Mouse (Mus musculus) lung, postnatal 0 days (tissue): ENCODE data around the gene March10. TPM values are rescaled to one million over a fixed set of nuclear protein-coding genes. Genes with fewer than 3 reads are reported as not detected.
A peak's percentile ranks its signal among the peaks of the same experiment; 100 is the strongest.

Source experiments
- ATAC-seq: fragments of 200-750 bp; cut with Nextera tagmentation; 2 replicates; pipeline ENCODE4 v1.8.0; 2017; ENCODE audit warnings: moderate library complexity
- DNase-seq: peaks from one replicate; pipeline ENCODE4 v3.0.0-alpha.2; 2016; ENCODE audit warnings: low spot score
- H3K27ac ChIP-seq: fragments of 300-500 bp; sonication (generic); 2 replicates; pipeline ENCODE4 v1.5.1; 2014; ENCODE audit warnings: antibody characterized with exemption, mild to moderate bottlenecking, low read length, mixed read lengths
- H3K27me3 ChIP-seq: fragments of 300-500 bp; sonication (generic); replicated peaks from 2 replicates; pipeline ENCODE4 v1.6.1; 2014; ENCODE audit warnings: low read length, mixed read lengths; ENCODE audit not compliant: insufficient read depth
- H3K36me3 ChIP-seq: fragments of 300-500 bp; sonication (generic); 2 replicates; pipeline ENCODE4 v1.6.1; 2014; ENCODE audit warnings: low read length, mixed read lengths; ENCODE audit not compliant: insufficient read depth
- H3K4me1 ChIP-seq: fragments of 300-500 bp; sonication (generic); 2 replicates; pipeline ENCODE4 v1.6.1; 2014; ENCODE audit warnings: antibody characterized with exemption, low read depth, low read length, mixed read lengths; ENCODE audit not compliant: insufficient read depth
- H3K4me2 ChIP-seq: fragments of 300-500 bp; sonication (generic); replicated peaks from 2 replicates; pipeline ENCODE4 v1.6.1; 2014; ENCODE audit warnings: low read depth, mild to moderate bottlenecking, low read length, moderate library complexity, mixed read lengths
- H3K4me3 ChIP-seq: fragments of 300-500 bp; sonication (generic); 2 replicates; pipeline ENCODE4 v1.5.1; 2014; ENCODE audit warnings: low read depth, low read length
- H3K9ac ChIP-seq: fragments of 300-500 bp; sonication (generic); replicated peaks from 2 replicates; pipeline ENCODE4 v1.6.1; 2014; ENCODE audit warnings: low read depth, mild to moderate bottlenecking
- H3K9me3 ChIP-seq: fragments of 300-500 bp; sonication (generic); 2 replicates; pipeline ENCODE4 v1.6.1; 2016; ENCODE audit warnings: low read length, mixed read lengths
- CTCF ChIP-seq: IDR thresholded peaks from 2 replicates; pipeline ENCODE4 v1.5.1; 2016; ENCODE audit warnings: antibody characterized with exemption, mild to moderate bottlenecking
- EP300 ChIP-seq: IDR thresholded peaks from 2 replicates; pipeline ENCODE4 v1.6.1; 2016; ENCODE audit warnings: antibody characterized with exemption, mild to moderate bottlenecking, control low read depth
- WGBS: fragments of 180-500 bp; shearing (Covaris S2); extraction: QIAGEN DNeasy Blood & Tissue Kit; methylation state at CpG from one replicate; pipeline ENCODE4 v1.1.7; 2014; 5-methylcytosine and 5-hydroxymethylcytosine counted together
- polyA plus RNA-seq: library from polyadenylated mRNA; unstranded; fragments of >200 nt; fragmentation: Nextera tagmentation; extraction: Ambion mirVana; gene quantifications from 2 replicates; pipeline ENCODE4 v1.2.1, GENCODE M21; 2015

The March10 gene
- polyA plus RNA-seq, 1 experiment from 2014 or later = 0.27 TPM

DNA sequence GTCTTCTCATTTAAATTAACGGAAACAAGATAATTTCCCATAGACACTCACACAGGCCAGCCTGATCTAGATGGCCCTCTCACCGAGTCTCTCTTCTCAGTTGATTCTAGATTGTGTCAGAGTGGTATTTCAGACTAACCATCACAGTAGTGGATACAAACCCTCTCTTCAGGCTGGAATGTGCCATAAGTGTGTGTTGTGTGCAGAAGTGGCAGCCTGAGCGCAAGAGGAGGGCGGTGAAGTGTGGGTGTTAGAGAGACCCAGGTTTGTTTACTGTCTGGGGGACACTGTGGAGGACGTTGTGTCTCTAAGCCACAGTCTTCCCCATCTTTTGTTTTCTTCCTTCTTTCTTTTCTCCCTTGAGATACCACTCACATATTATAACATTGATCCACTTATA is 133.0 kb downstream of the March10 start:
- Histone ChIP-seq H3K27me3 (no peaks in the 10 kb centered on the region), H3K4me2 (no peak overlapping the region), H3K4me1 (no peaks in the 10 kb centered on the region), H3K27ac (peak overlapping the region; percentile 29; the same call in 1 of the 2 replicates), H3K9ac (no peak overlapping the region), H3K36me3 (no peaks in the 10 kb centered on the region), H3K9me3 (no peaks in the 10 kb centered on the region), H3K4me3 (no peak overlapping the region)
- 48% methylated on average over 5 of the region's 5 CpGs for WGBS
- DNase-seq (peak; percentile 63), ATAC-seq (peak; percentile 94)
- peak; percentile 91 for TF ChIP-seq EP300
- no peak for TF ChIP-seq CTCF

- TF ChIP-seq EP300 = no peak
- no peak for TF ChIP-seq CTCF
- no peak overlapping the region for H3K4me3 ChIP-seq
- DNase-seq = no peak
- no peak overlapping the region for H3K9ac ChIP-seq
- ATAC-seq = no peak
- H3K4me2 ChIP-seq = no peak overlapping the region
- peaks cover 1% of the 10 kb centered on the region; the same call in 1 of the 2 replicates for H3K4me1 ChIP-seq
- H3K9me3 ChIP-seq = no peaks in the 10 kb centered on the region
- no peaks in the 10 kb centered on the region for H3K27me3 ChIP-seq
- H3K27ac ChIP-seq = no peak overlapping the region
- H3K36me3 ChIP-seq = no peaks in the 10 kb centered on the region
- 48% methylated on average over 2 of the region's 2 CpGs for WGBS
Observed at GRCm38 (mm10) chr11:105321090-105321489, 135.4 kb downstream of the March10 start.

- Histone ChIP-seq H3K4me2 (no peak overlapping the region), H3K27ac (no peak overlapping the region), H3K9me3 (no peaks in the 10 kb centered on the region), H3K36me3 (no peaks in the 10 kb centered on the region), H3K27me3 (no peaks in the 10 kb centered on the region), H3K4me1 (peaks cover 30% of the 10 kb centered on the region), H3K4me3 (no peak overlapping the region), H3K9ac (no peak overlapping the region)
- 87% methylated on average over 6 of the region's 6 CpGs for WGBS
- DNase-seq (no peak), ATAC-seq (no peak)
- TF ChIP-seq EP300 (no peak), CTCF (no peak)
Observed at GRCm38 (mm10) chr11:105317769-105318168, 138.8 kb downstream of the March10 start.

DNA sequence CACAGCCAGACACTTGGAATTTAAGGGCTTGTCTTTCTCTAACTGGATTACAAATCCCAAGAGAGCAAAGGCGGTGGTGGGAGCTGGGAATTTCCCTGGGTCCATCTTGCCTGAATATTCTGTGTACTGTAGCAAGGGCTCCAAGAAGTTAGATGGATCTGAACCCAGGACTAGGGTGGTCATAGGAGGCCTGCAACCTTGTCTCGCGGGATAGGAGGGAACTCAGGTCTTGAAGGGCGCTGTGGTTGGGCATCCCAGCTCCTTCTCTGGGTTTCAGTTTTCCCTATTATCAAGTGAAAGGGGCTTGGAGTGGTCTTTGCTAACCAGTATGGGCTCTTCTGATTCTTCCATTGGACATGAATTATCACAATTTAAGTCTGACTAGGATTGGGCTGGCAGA is 140.4 kb downstream of the March10 start:
- H3K4me2 ChIP-seq = no peak overlapping the region
- H3K9ac ChIP-seq = no peak overlapping the region
- H3K27ac ChIP-seq = peak overlapping the region; percentile 55
- 89% methylated on average over 4 of the region's 4 CpGs for WGBS
- H3K36me3 ChIP-seq = no peaks in the 10 kb centered on the region
- ATAC-seq = no peak
- H3K9me3 ChIP-seq = no peaks in the 10 kb centered on the region
- TF ChIP-seq EP300 = 0 out of 2 replicates have a peak, but pooled peaks have one; percentile 8
- no peak for TF ChIP-seq CTCF
- no peak for DNase-seq
- H3K4me1 ChIP-seq = peaks cover 39% of the 10 kb centered on the region
- H3K27me3 ChIP-seq = no peaks in the 10 kb centered on the region
- no peak overlapping the region for H3K4me3 ChIP-seq

DNA sequence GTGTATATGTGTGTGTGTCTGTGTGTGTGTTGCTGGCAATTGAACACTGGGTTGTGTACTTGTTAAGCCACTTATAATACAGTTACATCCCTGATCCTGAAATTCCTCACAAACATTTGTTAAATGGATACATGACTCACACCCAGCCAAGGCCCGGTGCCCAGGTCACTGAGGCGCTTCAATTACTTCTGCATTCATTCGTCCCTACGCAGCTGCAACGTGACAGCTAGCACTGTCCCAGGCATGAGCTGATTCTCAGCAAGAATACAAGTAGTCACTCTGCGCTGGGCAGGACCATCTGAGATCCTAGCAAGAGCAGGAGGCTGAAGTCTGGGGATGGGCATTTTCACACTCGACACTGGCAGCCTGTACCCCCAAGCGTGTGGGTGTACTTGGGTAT is 141.2 kb downstream of the March10 start:
- DNase-seq = peak; percentile 43
- no peaks in the 10 kb centered on the region for H3K36me3 ChIP-seq
- H3K9ac ChIP-seq = no peak overlapping the region
- H3K27ac ChIP-seq = peak overlapping the region; percentile 55
- WGBS = 60% methylated on average over 8 of the region's 8 CpGs
- peaks cover 39% of the 10 kb centered on the region for H3K4me1 ChIP-seq
- no peak for TF ChIP-seq CTCF
- TF ChIP-seq EP300 = no peak
- H3K4me3 ChIP-seq = no peak overlapping the region
- no peak; the same call in 1 of the 2 replicates for ATAC-seq
- no peaks in the 10 kb centered on the region for H3K27me3 ChIP-seq
- no peaks in the 10 kb centered on the region for H3K9me3 ChIP-seq
- H3K4me2 ChIP-seq = no peak overlapping the region

- Histone ChIP-seq H3K36me3 (no peaks in the 10 kb centered on the region), H3K9ac (no peak overlapping the region), H3K9me3 (no peaks in the 10 kb centered on the region), H3K27ac (peak overlapping the region; percentile 80), H3K27me3 (no peaks in the 10 kb centered on the region), H3K4me2 (no peak overlapping the region), H3K4me1 (peaks cover 39% of the 10 kb centered on the region), H3K4me3 (no peak overlapping the region)
- 40% methylated on average over 8 of the region's 8 CpGs for WGBS
- TF ChIP-seq CTCF (no peak), EP300 (no peak)
- ATAC-seq (no peak), DNase-seq (no peak)
Observed at GRCm38 (mm10) chr11:105313633-105314014, 142.9 kb downstream of the March10 start.
